Mouse (Mus musculus): ENCODE measurements around the gene Lhb. TPM values are rescaled to one million over a fixed set of nuclear protein-coding genes. Genes with fewer than 3 reads are reported as not detected.

The Lhb gene
- polyA plus RNA-seq, 1 experiment: not detected

- no peak for TF ChIP-seq POLR2A (IDR thresholded peaks at IDR 0.05; ENCODE audit: low read depth, low read length)
- TF ChIP-seq CTCF (IDR thresholded peaks at IDR 0.05; ENCODE audit: extremely low read depth, insufficient read depth, insufficient read length, insufficient replicate concordance): no peak
- no peak overlapping the region for H3K4me3 ChIP-seq (ENCODE audit: extremely low read depth, insufficient read depth, insufficient read length)
- WGBS: 92% methylated on average over 8 of the region's 8 CpGs
- DNase-seq (ENCODE audit: low read depth in 1 of 2, low spot score in 2 of 2): no peak
- peaks cover 51% of the 10 kb centered on the region for H3K36me3 ChIP-seq (ENCODE audit: control insufficient read depth, insufficient read depth, low read length)
- no peaks in the 10 kb centered on the region for H3K27me3 ChIP-seq (ENCODE audit: control insufficient read depth, insufficient read depth, low read length)
- no peaks in the 10 kb centered on the region for H3K4me1 ChIP-seq (ENCODE audit: control insufficient read depth, insufficient read depth, insufficient read length)
- no peak overlapping the region for H3K27ac ChIP-seq (ENCODE audit: insufficient read depth, low read length)
Measured at GRCm38 (mm10) chr7:45426556-45426955, 5.9 kb downstream of the Lhb start.

GRCm38 (mm10) chr7:45433835-45434202 lies 13.2 kb downstream of the Lhb start:
- no peak for TF ChIP-seq CTCF (IDR thresholded peaks at IDR 0.05; ENCODE audit: extremely low read depth, insufficient read depth, insufficient read length, insufficient replicate concordance)
- TF ChIP-seq POLR2A (IDR thresholded peaks at IDR 0.05; ENCODE audit: low read depth, low read length): no peak
- Histone ChIP-seq H3K27ac (ENCODE audit: insufficient read depth, low read length) (peak overlapping the region; percentile 72), H3K27me3 (ENCODE audit: control insufficient read depth, insufficient read depth, low read length) (no peaks in the 10 kb centered on the region), H3K36me3 (ENCODE audit: control insufficient read depth, insufficient read depth, low read length) (peaks cover 10% of the 10 kb centered on the region), H3K4me3 (ENCODE audit: extremely low read depth, insufficient read depth, insufficient read length) (peak overlapping the region; percentile 74), H3K4me1 (ENCODE audit: control insufficient read depth, insufficient read depth, insufficient read length) (peaks cover 10% of the 10 kb centered on the region; the same call in 1 of the 2 replicates)
- no peak for DNase-seq (ENCODE audit: low read depth in 1 of 2, low spot score in 2 of 2)
- under 1% methylated on average over 7 of the region's 7 CpGs for WGBS

- peak within 1 kb of the TSS; percentile 74 for H3K4me3 ChIP-seq (ENCODE audit: extremely low read depth, insufficient read depth, insufficient read length)
- WGBS: under 1% methylated on average over 45 of the region's 45 CpGs
- peak; percentile 99 for TF ChIP-seq CTCF (IDR thresholded peaks at IDR 0.05; ENCODE audit: extremely low read depth, insufficient read depth, insufficient read length, insufficient replicate concordance)
- TF ChIP-seq POLR2A (IDR thresholded peaks at IDR 0.05; ENCODE audit: low read depth, low read length): peak; percentile 21; the same call in 1 of the 2 replicates
- peaks cover 7% of the 10 kb centered on the region for H3K36me3 ChIP-seq (ENCODE audit: control insufficient read depth, insufficient read depth, low read length)
- DNase-seq (ENCODE audit: low read depth in 1 of 2, low spot score in 2 of 2): peak; percentile 100
- H3K27ac ChIP-seq (ENCODE audit: insufficient read depth, low read length): peak within 1 kb of the TSS; percentile 72
- H3K27me3 ChIP-seq (ENCODE audit: control insufficient read depth, insufficient read depth, low read length): no peaks in the 10 kb centered on the region
- H3K4me1 ChIP-seq (ENCODE audit: control insufficient read depth, insufficient read depth, insufficient read length): peaks cover 10% of the 10 kb centered on the region; the same call in 1 of the 2 replicates
Measured at GRCm38 (mm10) chr7:45434203-45435015, 13.8 kb downstream of the Lhb start, which contains the start of gene Gys1. Gys1 (plus strand) TSS chr7:45434844.

GRCm38 (mm10) chr7:45435038-45435437 lies 14.4 kb downstream of the Lhb start:
- DNase-seq (ENCODE audit: low read depth in 1 of 2, low spot score in 2 of 2): no peak
- TF ChIP-seq POLR2A (IDR thresholded peaks at IDR 0.05; ENCODE audit: low read depth, low read length): no peak
- no peak for TF ChIP-seq CTCF (IDR thresholded peaks at IDR 0.05; ENCODE audit: extremely low read depth, insufficient read depth, insufficient read length, insufficient replicate concordance)
- peak overlapping the region; percentile 61 for H3K4me3 ChIP-seq (ENCODE audit: extremely low read depth, insufficient read depth, insufficient read length)
- peaks cover 6% of the 10 kb centered on the region for H3K36me3 ChIP-seq (ENCODE audit: control insufficient read depth, insufficient read depth, low read length)
- 6% methylated on average over 16 of the region's 16 CpGs for WGBS
- no peaks in the 10 kb centered on the region for H3K27me3 ChIP-seq (ENCODE audit: control insufficient read depth, insufficient read depth, low read length)
- H3K27ac ChIP-seq (ENCODE audit: insufficient read depth, low read length): no peak overlapping the region
- peaks cover 10% of the 10 kb centered on the region; the same call in 1 of the 2 replicates for H3K4me1 ChIP-seq (ENCODE audit: control insufficient read depth, insufficient read depth, insufficient read length)

DNA sequence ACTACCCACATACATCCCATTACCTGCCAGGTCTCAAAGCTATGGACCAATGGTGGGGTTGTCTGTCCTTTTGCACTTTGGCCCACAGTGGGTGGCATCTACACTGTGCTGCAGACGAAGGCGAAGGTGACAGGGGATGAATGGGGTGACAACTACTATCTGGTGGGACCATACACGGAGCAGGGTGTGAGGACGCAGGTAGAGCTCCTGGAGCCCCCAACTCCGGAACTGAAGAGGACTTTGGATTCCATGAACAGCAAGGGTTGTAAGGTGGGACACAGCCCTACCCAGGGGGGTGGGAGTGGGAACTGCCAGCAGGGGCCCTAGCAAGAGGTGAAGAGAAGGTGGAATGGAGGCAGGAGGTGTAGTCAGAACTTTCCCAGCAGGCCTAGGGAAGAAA lies 15.8 kb downstream of the Lhb start:
- 0 out of 2 replicates have a peak, but pooled peaks cover 2% of the 10 kb centered on the region for H3K36me3 ChIP-seq (ENCODE audit: control insufficient read depth, insufficient read depth, low read length)
- H3K4me3 ChIP-seq (ENCODE audit: extremely low read depth, insufficient read depth, insufficient read length): no peak overlapping the region
- 97% methylated on average over 5 of the region's 5 CpGs for WGBS
- no peak overlapping the region for H3K27ac ChIP-seq (ENCODE audit: insufficient read depth, low read length)
- H3K27me3 ChIP-seq (ENCODE audit: control insufficient read depth, insufficient read depth, low read length): no peaks in the 10 kb centered on the region
- DNase-seq (ENCODE audit: low read depth in 1 of 2, low spot score in 2 of 2): no peak
- peaks cover 10% of the 10 kb centered on the region; the same call in 1 of the 2 replicates for H3K4me1 ChIP-seq (ENCODE audit: control insufficient read depth, insufficient read depth, insufficient read length)
- no peak for TF ChIP-seq CTCF (IDR thresholded peaks at IDR 0.05; ENCODE audit: extremely low read depth, insufficient read depth, insufficient read length, insufficient replicate concordance)
- TF ChIP-seq POLR2A (IDR thresholded peaks at IDR 0.05; ENCODE audit: low read depth, low read length): no peak

DNA sequence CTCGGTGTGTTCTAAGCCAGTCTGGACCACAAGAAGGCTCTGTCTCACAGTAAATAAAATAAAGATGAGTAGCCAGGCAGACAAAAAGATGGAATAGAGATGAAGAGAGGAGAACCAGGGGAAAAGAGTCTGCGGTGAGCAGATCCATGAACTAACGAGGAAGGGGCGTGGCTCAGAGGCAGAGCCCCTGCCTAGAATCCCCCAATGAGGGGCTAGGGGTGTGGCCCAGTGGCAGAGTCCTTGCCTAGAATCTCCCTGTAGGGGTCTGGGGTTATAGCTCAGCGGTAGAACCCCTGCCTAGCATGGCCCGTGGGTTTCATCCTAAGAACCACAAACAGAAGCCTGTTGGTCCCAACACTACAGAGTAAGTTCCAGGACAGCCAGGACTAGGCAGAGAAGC lies 16.4 kb downstream of the Lhb start:
- H3K27me3 ChIP-seq (ENCODE audit: control insufficient read depth, insufficient read depth, low read length): no peaks in the 10 kb centered on the region
- 86% methylated on average over 6 of the region's 6 CpGs for WGBS
- no peak for DNase-seq (ENCODE audit: low read depth in 1 of 2, low spot score in 2 of 2)
- TF ChIP-seq CTCF (IDR thresholded peaks at IDR 0.05; ENCODE audit: extremely low read depth, insufficient read depth, insufficient read length, insufficient replicate concordance) (no peak), POLR2A (IDR thresholded peaks at IDR 0.05; ENCODE audit: low read depth, low read length) (no peak)
- H3K4me3 ChIP-seq (ENCODE audit: extremely low read depth, insufficient read depth, insufficient read length): no peak overlapping the region
- no peak overlapping the region for H3K27ac ChIP-seq (ENCODE audit: insufficient read depth, low read length)
- H3K4me1 ChIP-seq (ENCODE audit: control insufficient read depth, insufficient read depth, insufficient read length): peaks cover 10% of the 10 kb centered on the region; the same call in 1 of the 2 replicates
- 0 out of 2 replicates have a peak, but pooled peaks cover 2% of the 10 kb centered on the region for H3K36me3 ChIP-seq (ENCODE audit: control insufficient read depth, insufficient read depth, low read length)
